Mouse (Mus musculus) liver, embryonic 14.5 days (tissue): Measurements from ENCODE around the gene Lmf1. TPM values are rescaled to one million over a fixed set of nuclear protein-coding genes. Genes with fewer than 3 reads are reported as not detected.

Experiments used
- ATAC-seq: fragments of 200-750 bp; cut with Nextera tagmentation; 2 replicates; pipeline ENCODE4 v1.8.0; 2017; ENCODE audit warnings: moderate number of reproducible peaks, mild to moderate bottlenecking, moderate library complexity; ENCODE audit not compliant: insufficient read depth
- DNase-seq, 3 experiments: peaks; one replicate each; pipeline ENCODE4 v3.0.0-alpha.2; 2012 to 2013; ENCODE audit warnings: low read depth in 3 of 3, low spot score in 3 of 3
- H3K27ac ChIP-seq: fragments of 300-500 bp; sonication (generic); 2 replicates; pipeline ENCODE4 v1.5.1; 2014; ENCODE audit warnings: moderate library complexity, mild to moderate bottlenecking, control low read depth, inconsistent platforms
- H3K27me3 ChIP-seq: fragments of 300-500 bp; sonication (generic); 2 replicates; pipeline ENCODE4 v1.6.1; 2014; ENCODE audit warnings: mild to moderate bottlenecking, low read length, moderate library complexity; ENCODE audit not compliant: control insufficient read depth, insufficient read depth
- H3K36me3 ChIP-seq: fragments of 300-500 bp; sonication (generic); replicated peaks from 2 replicates; pipeline ENCODE4 v1.6.1; 2014; ENCODE audit warnings: low read depth; ENCODE audit not compliant: control insufficient read depth, insufficient read depth
- H3K4me1 ChIP-seq, 2 experiments: fragments of 200-500 bp in 1 of 2; fragments of 300-500 bp in 1 of 2; sonication (generic) in 1 of 2; replicated peaks; 2 replicates each; pipeline ENCODE4 v1.6.1; 2012 to 2014; ENCODE audit warnings: antibody characterized with exemption in 1 of 2, inconsistent platforms in 1 of 2, low read length in 1 of 2; ENCODE audit not compliant: control insufficient read depth in 2 of 2, insufficient read depth in 2 of 2
- H3K4me2 ChIP-seq: fragments of 300-500 bp; sonication (generic); 2 replicates; pipeline ENCODE4 v1.6.1; 2014; ENCODE audit warnings: low read depth, mild to moderate bottlenecking, control low read depth, moderate library complexity
- H3K4me3 ChIP-seq, 2 experiments: fragments of 200-500 bp in 1 of 2; fragments of 300-500 bp in 1 of 2; sonication (generic) in 1 of 2; 2 replicates each; pipeline ENCODE4 v1.5.1; 2012 to 2014; ENCODE audit warnings: low read depth in 2 of 2, low read length in 2 of 2, mild to moderate bottlenecking in 2 of 2, control low read depth in 1 of 2, inconsistent platforms in 1 of 2, moderate library complexity in 1 of 2; ENCODE audit not compliant: insufficient read depth in 1 of 2
- H3K9ac ChIP-seq: fragments of 300-500 bp; sonication (generic); replicated peaks from 2 replicates; pipeline ENCODE4 v1.6.1; 2014; ENCODE audit warnings: mild to moderate bottlenecking, control low read depth, moderate library complexity
- H3K9me3 ChIP-seq: fragments of 300-500 bp; sonication (generic); 2 replicates; pipeline ENCODE4 v1.6.1; 2016; ENCODE audit warnings: low read length, mixed read lengths; ENCODE audit not compliant: control insufficient read depth
- CTCF ChIP-seq: IDR thresholded peaks from 2 replicates; pipeline ENCODE4 v1.5.1; 2016; ENCODE audit warnings: antibody characterized with exemption, low read depth, control low read depth
- EP300 ChIP-seq: IDR thresholded peaks from 2 replicates; pipeline ENCODE4 v1.6.1; 2016; ENCODE audit warnings: antibody characterized with exemption, low read depth
- WGBS: fragments of 180-500 bp; shearing (Covaris S2); extraction: QIAGEN DNeasy Blood & Tissue Kit; methylation state at CpG from one replicate; pipeline ENCODE4 v1.1.7; 2014; ENCODE audit not compliant: insufficient replicate concordance; 5-methylcytosine and 5-hydroxymethylcytosine counted together
- polyA plus RNA-seq, 2 experiments: library from polyadenylated mRNA; depleted of rRNA in 1 of 2; stranded (reverse) in 1 of 2; unstranded in 1 of 2; fragments of >200 nt; fragmentation: Nextera tagmentation in 1 of 2; extraction: Ambion mirVana in 1 of 2; gene quantifications; 2 replicates each; pipeline versions ENCODE4 v1.2.1 to v1.2.3; 2012 to 2014

Gene Lmf1
- polyA plus RNA-seq (2012; rRNA removed) (3.4 and 4.0 TPM in 2 replicates), polyA plus RNA-seq (2014; fragmentation: Nextera tagmentation; extraction: Ambion mirVana) (7.9 and 9.3 TPM in 2 replicates)

DNA sequence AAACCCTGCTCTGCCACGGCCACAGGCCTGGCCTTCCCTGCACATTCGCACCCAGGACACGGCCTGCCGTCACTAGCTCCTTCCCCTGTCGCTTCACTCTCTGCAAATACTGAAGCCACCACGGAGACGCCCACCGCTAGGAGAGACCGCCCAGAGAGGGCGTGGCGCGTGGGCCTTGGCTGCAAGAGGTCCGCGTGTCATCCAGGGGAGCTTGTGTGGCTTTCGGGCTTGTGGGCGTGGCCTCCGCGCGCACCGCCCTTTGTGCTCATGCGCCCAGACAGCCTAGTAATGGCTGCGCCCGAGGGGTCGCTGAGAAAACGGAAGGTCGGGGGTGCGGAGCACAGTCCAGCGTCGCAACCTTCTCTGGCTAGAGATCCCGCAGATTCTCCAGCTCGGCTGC lies at the start of gene Lmf1:
TSS of gene Lmf1 (plus strand) at position 166 of the 400 bp plus-strand sequence.
- no peaks in the 10 kb centered on the region for H3K9me3 ChIP-seq
- H3K36me3 ChIP-seq: no peaks in the 10 kb centered on the region
- H3K4me2 ChIP-seq: peak within 1 kb of the TSS; percentile 88
- peak; percentile 91 to 93 (median 91) for DNase-seq
- peak within 1 kb of the TSS; percentile 73 to 77 for H3K4me3 ChIP-seq
- H3K27me3 ChIP-seq: no peaks in the 10 kb centered on the region
- peak within 1 kb of the TSS; percentile 14 for H3K27ac ChIP-seq
- WGBS: 0% methylated on average over 31 of the region's 31 CpGs
- peak; percentile 93 for ATAC-seq
- TF ChIP-seq CTCF: peak; percentile 60
- TF ChIP-seq EP300: no peak
- H3K4me1 ChIP-seq: peaks cover 3 to 12% of the 10 kb centered on the region in 2 experiments
- H3K9ac ChIP-seq: peak within 1 kb of the TSS; percentile 78

DNA sequence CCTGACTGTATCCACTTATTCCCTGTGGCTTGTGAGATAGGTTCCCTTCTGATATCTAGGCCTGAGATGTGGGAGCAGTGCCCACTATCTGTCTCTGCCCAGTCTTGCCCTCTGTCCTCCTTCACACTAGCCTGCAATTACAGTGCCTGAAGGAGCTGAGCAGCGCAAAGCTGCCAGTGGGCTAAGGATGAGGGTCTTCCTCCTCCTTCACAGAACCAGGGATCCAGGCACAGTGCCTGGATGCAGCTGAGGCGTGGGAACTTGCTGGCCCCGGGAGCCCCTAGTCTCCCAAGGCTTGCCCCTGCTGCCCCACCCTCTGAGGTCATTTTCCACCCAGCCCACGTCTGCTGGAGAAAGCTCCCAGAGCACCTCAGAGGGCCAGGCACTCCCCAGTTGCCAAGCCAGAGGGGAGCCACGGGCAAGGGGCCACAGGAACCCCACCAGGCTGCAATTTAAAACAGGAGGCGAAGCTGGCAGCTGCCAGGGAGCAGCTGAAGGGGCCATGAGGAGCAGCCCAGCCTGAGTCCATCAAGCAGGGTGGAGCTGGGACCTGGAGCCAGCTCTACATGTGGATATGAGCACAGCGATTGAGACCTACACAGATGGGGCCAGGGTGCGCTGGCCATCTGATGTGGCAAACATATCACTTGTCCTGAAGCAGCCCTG lies 48.4 kb upstream of the Lmf1 start:
- Histone ChIP-seq H3K27ac (no peak overlapping the region), H3K9ac (no peak overlapping the region), H3K4me1 (no peaks in the 10 kb centered on the region), H3K4me3 (no peak overlapping the region), H3K4me2 (no peak overlapping the region), H3K36me3 (no peaks in the 10 kb centered on the region), H3K9me3 (no peaks in the 10 kb centered on the region), H3K27me3 (no peaks in the 10 kb centered on the region)
- 50% methylated on average over 8 of the region's 8 CpGs for WGBS
- TF ChIP-seq EP300 (no peak), CTCF (no peak)
- DNase-seq: no peak
- no peak for ATAC-seq

DNA sequence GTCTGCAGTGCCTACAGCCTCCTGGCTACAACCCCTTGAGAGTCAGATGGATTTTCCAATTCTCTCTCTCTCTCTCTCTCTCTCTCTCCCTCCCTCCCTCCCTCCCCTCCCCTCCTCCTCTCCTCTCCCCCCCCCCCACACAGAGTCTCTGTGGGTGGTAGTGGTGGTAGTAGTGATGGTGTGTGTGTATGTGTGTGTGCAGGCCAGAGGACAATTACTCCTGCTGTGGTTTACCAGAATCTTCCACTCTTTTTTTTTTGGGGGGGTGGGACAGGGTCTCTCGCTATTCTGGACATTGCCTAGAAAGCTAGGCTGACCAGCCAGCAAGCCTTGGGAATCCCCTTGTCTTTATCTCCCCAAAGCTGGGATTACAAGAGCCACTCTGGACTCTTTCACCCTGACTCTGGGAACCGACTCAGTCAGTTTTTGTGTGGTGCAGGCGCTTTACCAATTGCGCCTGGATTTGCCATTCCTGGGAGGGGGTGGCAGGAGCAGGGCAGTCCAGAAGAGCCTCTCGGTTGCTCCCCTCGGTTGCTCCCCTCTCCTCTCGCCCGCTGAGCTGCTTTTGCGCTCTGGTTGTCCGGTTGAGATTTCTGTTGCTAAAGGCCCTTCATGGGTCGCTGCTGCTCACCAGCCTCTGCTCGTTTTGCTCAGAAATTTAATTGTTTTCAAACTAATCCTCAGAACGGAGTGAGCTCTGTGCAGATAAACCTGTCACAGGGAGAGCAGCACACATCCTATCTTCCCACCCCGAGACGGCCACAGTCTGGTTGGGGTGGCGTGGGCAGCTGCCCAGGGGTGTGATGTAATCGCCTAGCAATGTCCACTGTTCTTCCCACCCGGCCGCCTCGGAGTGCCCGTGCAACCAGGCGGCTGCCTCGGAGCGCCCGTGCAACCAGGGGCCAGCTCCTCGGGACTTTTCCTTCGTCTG lies 39.7 kb upstream of the Lmf1 start:
- H3K27me3 ChIP-seq: no peaks in the 10 kb centered on the region
- no peak overlapping the region for H3K4me2 ChIP-seq
- DNase-seq (no peak), ATAC-seq (no peak)
- H3K9me3 ChIP-seq: no peaks in the 10 kb centered on the region
- no peak overlapping the region for H3K9ac ChIP-seq
- H3K4me1 ChIP-seq: no peaks in the 10 kb centered on the region
- no peaks in the 10 kb centered on the region for H3K36me3 ChIP-seq
- 51% methylated on average over 27 of the region's 27 CpGs for WGBS
- TF ChIP-seq EP300 (no peak), CTCF (no peak)
- no peak overlapping the region for H3K27ac ChIP-seq
- H3K4me3 ChIP-seq: no peak overlapping the region

DNA sequence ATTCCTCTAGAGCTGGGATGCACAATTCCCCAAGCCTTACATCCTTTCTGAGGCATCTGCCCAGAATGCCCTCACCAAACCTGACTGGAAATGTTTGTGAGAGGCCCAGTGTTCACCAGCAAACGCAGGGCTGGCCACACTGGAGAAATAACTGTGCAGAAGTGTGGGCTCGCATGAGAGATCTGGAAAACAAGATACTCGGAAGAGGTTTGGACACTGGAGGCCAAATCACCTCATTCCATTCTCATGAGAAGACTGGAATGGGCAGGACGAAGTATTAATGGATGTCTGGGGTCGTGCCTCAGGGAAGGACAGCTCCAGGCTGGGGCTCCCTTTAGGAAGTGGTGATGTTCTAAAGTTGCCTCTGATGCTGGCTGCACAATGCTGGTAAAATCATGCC lies 38.2 kb upstream of the Lmf1 start:
- WGBS: 42% methylated on average over 5 of the region's 5 CpGs
- Histone ChIP-seq H3K27ac (no peak overlapping the region), H3K4me3 (no peak overlapping the region), H3K4me2 (no peak overlapping the region), H3K36me3 (no peaks in the 10 kb centered on the region), H3K9ac (no peak overlapping the region), H3K4me1 (no peaks in the 10 kb centered on the region), H3K27me3 (no peaks in the 10 kb centered on the region), H3K9me3 (no peaks in the 10 kb centered on the region)
- TF ChIP-seq EP300 (no peak), CTCF (no peak)
- no peak for ATAC-seq
- no peak for DNase-seq

DNA sequence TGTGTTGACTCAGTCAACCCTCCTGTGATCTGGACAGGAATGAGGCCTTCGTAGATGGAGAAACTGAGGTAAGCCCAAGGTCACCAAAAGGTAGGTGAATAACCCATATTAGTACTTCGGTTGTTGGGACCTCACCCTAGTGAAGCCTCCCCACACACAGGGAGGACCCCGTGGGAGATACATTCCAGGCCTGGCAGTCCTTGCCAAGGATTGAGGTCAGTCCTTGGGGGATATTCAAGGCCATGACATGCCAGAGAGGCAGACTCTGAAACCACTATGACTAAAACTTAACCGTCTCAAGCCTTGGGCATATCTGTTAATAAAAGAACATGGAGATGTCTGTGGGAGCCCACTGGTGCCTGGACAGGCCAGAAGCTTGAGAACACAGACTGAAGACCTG lies 37.1 kb upstream of the Lmf1 start:
- Histone ChIP-seq H3K4me2 (no peak overlapping the region), H3K9me3 (no peaks in the 10 kb centered on the region), H3K4me1 (no peaks in the 10 kb centered on the region), H3K9ac (no peak overlapping the region), H3K36me3 (no peaks in the 10 kb centered on the region), H3K27ac (no peak overlapping the region), H3K27me3 (no peaks in the 10 kb centered on the region), H3K4me3 (no peak overlapping the region)
- DNase-seq: no peak
- ATAC-seq: no peak
- no peak for TF ChIP-seq CTCF
- TF ChIP-seq EP300: no peak
- WGBS: 55% methylated on average over 4 of the region's 4 CpGs
